Mouse (Mus musculus): ENCODE results near the gene Gm43191.

Gm43191 gene

GRCm38 (mm10) chr3:116622641-116623040, 58.4 kb downstream of the Gm43191 start:
- DNase-seq (ENCODE audit: low read depth, low spot score) = no peak

- no peak for DNase-seq (ENCODE audit: low read depth, low spot score)
These were observed 60.3 kb downstream of the Gm43191 start for GRCm38 (mm10) chr3:116620636-116621370.

GRCm38 (mm10) chr3:116618855-116619254, 62.2 kb downstream of the Gm43191 start:
- DNase-seq (ENCODE audit: low read depth, low spot score) = no peak

GRCm38 (mm10) chr3:116615318-116616068, 65.6 kb downstream of the Gm43191 start:
- DNase-seq (ENCODE audit: low read depth, low spot score) = no peak

- DNase-seq (ENCODE audit: low read depth, low spot score) = peak; percentile 35
These were observed 66.7 kb downstream of the Gm43191 start, which contains the start of gene Trmt13 for GRCm38 (mm10) chr3:116614295-116614892. Trmt13 (minus strand) TSS chr3:116614587.

- DNase-seq (ENCODE audit: low read depth, low spot score) = peak; percentile 24
These were observed 76.5 kb downstream of the Gm43191 start for GRCm38 (mm10) chr3:116604570-116604969.

GRCm38 (mm10) chr3:116601781-116602180, 79.3 kb downstream of the Gm43191 start:
- no peak for DNase-seq (ENCODE audit: low read depth, low spot score)

GRCm38 (mm10) chr3:116601005-116601404, 80.1 kb downstream of the Gm43191 start:
- DNase-seq (ENCODE audit: low read depth, low spot score) = no peak

GRCm38 (mm10) chr3:116599705-116600104, 81.4 kb downstream of the Gm43191 start:
- no peak for DNase-seq (ENCODE audit: low read depth, low spot score)

GRCm38 (mm10) chr3:116595603-116595991, 85.5 kb downstream of the Gm43191 start:
- DNase-seq (ENCODE audit: low read depth, low spot score) = no peak

GRCm38 (mm10) chr3:116594728-116595602, 86.1 kb downstream of the Gm43191 start, which contains the start of gene Sass6:
Sass6 (plus strand) TSS chr3:116594982.
- DNase-seq (ENCODE audit: low read depth, low spot score) = peak; percentile 97

GRCm38 (mm10) chr3:116594076-116594727, 86.9 kb downstream of the Gm43191 start:
- no peak for DNase-seq (ENCODE audit: low read depth, low spot score)
